Mouse (Mus musculus): ENCODE measurements around the gene Gpr156. TPM values are rescaled to one million over a fixed set of nuclear protein-coding genes. Genes with fewer than 3 reads are reported as not detected.

Gene Gpr156
- polyA plus RNA-seq, 1 experiment from 2014 or later = 0.18 TPM

DNA sequence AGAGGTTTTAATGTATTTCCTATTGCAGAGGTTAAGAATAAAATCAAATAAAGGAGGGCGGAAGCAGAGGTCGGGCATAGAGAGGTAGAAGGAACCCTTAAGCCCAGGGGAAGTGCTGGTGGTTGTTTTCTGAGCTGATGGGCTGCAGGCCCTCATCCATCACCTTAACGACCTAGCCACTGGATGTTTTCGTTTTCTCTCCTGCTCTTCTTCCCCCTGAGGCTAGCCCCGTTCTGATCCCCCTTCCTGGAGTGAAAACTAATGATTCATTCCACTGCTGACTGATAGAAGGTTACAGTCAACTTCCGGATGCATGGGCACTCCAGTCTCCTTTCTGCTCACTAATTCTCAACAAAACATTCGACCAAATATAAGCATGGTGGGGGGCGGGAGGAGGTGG lies 76.5 kb downstream of the Gpr156 start:
- no peaks in the 10 kb centered on the region for H3K4me1 ChIP-seq
- H3K36me3 ChIP-seq = no peaks in the 10 kb centered on the region
- ATAC-seq (ENCODE audit: insufficient read depth, low FRiP score, low read depth) = no peak
- H3K4me2 ChIP-seq = no peak overlapping the region
- no peaks in the 10 kb centered on the region for H3K9me3 ChIP-seq
- no peak overlapping the region for H3K9ac ChIP-seq
- no peaks in the 10 kb centered on the region for H3K27me3 ChIP-seq (replicated peaks)
- no peak overlapping the region for H3K27ac ChIP-seq
- no peak overlapping the region for H3K4me3 ChIP-seq (replicated peaks)
- WGBS = 24% methylated on average over 8 of the region's 8 CpGs

DNA sequence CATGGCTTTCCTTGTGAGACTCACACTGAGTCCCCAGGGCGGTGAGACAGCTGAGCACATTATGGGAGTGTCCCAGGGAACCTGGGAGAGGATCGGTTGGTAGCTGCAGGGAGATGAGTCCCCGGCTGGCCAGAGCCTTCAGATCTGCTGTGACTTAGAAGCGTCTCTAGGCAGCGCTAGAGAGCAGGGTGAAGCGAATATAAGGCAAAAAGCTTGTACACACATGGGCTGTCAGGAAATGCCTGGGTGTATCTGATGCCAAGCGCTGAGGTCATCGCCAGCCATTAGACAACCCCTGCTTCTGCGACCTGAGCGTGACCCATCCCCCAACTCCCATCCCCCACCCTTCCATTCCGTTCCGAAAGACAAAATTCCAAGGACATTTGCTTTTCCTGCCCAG lies 78.4 kb downstream of the Gpr156 start:
- Histone ChIP-seq H3K9ac (no peak overlapping the region), H3K9me3 (no peaks in the 10 kb centered on the region), H3K4me2 (peak overlapping the region; percentile 35), H3K27me3 (replicated peaks) (no peaks in the 10 kb centered on the region), H3K4me3 (replicated peaks) (no peak overlapping the region), H3K36me3 (no peaks in the 10 kb centered on the region), H3K27ac (no peak overlapping the region), H3K4me1 (no peaks in the 10 kb centered on the region)
- no peak for ATAC-seq (ENCODE audit: insufficient read depth, low FRiP score, low read depth)
- WGBS = 11% methylated on average over 12 of the region's 12 CpGs

DNA sequence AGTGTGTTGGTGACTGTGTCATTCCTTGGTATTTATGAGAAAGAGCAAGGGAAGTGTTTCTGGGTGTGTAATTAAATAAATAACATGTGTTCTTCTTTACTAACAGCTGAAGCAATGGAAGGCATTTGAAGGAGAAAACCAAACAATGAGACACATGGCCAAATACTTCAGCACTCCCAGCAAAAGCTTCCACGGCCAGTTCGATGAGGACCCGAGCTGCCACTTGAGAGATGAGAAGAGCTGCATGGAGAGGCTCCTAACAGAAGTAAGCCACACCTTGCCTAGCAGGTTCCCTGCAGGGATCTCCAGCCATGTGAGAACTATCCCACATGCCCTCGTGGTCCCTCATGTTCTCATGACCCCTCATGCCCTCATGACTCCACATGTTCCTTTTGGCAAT lies 81.5 kb downstream of the Gpr156 start:
- no peak overlapping the region for H3K4me3 ChIP-seq (replicated peaks)
- no peak for ATAC-seq (ENCODE audit: insufficient read depth, low FRiP score, low read depth)
- H3K27ac ChIP-seq = no peak overlapping the region
- no peak overlapping the region for H3K9ac ChIP-seq
- 46% methylated on average over 4 of the region's 4 CpGs for WGBS
- H3K4me1 ChIP-seq = no peaks in the 10 kb centered on the region
- no peaks in the 10 kb centered on the region for H3K27me3 ChIP-seq (replicated peaks)
- no peaks in the 10 kb centered on the region for H3K9me3 ChIP-seq
- no peak overlapping the region for H3K4me2 ChIP-seq
- no peaks in the 10 kb centered on the region for H3K36me3 ChIP-seq

DNA sequence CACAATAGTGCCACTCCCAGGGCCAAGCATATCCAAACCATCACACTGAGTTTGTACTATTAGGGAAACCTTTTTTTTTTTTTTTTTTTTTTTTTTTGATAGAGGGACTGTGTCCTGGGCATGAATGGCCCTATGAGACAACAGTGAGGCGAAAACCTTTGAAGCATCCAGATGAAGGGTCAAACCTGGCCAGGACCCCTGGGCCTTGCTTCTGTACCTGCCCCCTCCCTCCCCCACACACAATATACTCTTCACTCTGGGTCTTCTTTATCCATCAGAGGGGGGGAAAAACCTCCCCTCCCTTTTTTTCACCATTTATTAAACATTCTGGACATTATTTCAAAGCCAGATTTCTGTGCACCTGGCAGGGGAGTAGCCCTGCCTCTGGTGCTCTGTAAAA lies 83.5 kb downstream of the Gpr156 start:
- H3K9me3 ChIP-seq = no peaks in the 10 kb centered on the region
- no peak overlapping the region for H3K27ac ChIP-seq
- ATAC-seq (ENCODE audit: insufficient read depth, low FRiP score, low read depth) = no peak
- H3K27me3 ChIP-seq (replicated peaks) = no peaks in the 10 kb centered on the region
- no peaks in the 10 kb centered on the region for H3K4me1 ChIP-seq
- 90% methylated on average over 1 of the region's 1 CpGs for WGBS
- no peak overlapping the region for H3K9ac ChIP-seq
- H3K4me3 ChIP-seq (replicated peaks) = no peak overlapping the region
- no peaks in the 10 kb centered on the region for H3K36me3 ChIP-seq
- no peak overlapping the region for H3K4me2 ChIP-seq

DNA sequence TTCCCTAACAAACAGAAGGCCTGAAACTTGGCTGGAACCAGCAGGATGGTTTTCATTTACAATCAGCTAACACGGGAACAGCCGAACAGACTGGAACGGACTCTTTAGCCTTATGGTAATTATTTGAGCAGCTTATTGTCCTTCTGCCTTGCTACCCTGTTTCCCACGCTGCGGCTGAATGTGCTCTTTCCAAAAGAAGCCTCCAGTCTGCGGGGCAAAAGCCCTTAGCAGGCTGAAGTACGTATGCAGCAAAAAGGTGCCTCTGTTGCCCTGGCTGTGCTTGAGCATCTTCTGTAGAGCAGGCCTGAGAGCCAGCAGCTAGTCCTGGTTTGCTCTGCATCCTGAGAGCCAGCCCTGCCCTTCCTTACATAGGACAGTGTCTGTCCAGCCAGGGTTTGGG lies 83.9 kb downstream of the Gpr156 start:
- Histone ChIP-seq H3K27ac (no peak overlapping the region), H3K27me3 (replicated peaks) (no peaks in the 10 kb centered on the region), H3K36me3 (no peaks in the 10 kb centered on the region), H3K4me3 (replicated peaks) (no peak overlapping the region), H3K4me1 (no peaks in the 10 kb centered on the region), H3K9me3 (no peaks in the 10 kb centered on the region), H3K4me2 (no peak overlapping the region), H3K9ac (no peak overlapping the region)
- no peak for ATAC-seq (ENCODE audit: insufficient read depth, low FRiP score, low read depth)
- WGBS = 66% methylated on average over 7 of the region's 7 CpGs

DNA sequence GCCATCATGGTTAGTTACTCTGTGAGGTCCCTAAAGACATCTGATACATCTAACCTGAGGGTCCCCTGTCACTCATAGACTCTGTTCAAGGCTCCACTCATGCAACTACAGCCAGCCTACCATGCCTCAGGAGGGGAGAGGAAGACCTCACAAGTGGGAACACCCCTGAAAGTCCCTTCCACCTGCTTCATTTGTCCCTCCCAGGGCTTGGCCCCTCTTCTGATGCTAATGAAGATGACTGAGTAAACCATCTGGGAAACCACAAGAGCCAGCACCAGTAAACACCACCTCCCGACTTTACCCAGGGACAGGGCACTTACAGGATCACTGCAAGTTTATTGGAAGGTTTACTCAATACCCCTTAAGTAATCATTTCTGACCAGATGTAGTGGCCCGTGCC lies 85.5 kb downstream of the Gpr156 start:
- WGBS = 45% methylated on average over 2 of the region's 2 CpGs
- no peaks in the 10 kb centered on the region for H3K36me3 ChIP-seq
- H3K9me3 ChIP-seq = no peaks in the 10 kb centered on the region
- H3K4me1 ChIP-seq = no peaks in the 10 kb centered on the region
- no peak overlapping the region for H3K27ac ChIP-seq
- no peaks in the 10 kb centered on the region for H3K27me3 ChIP-seq (replicated peaks)
- no peak overlapping the region for H3K9ac ChIP-seq
- ATAC-seq (ENCODE audit: insufficient read depth, low FRiP score, low read depth) = no peak
- H3K4me3 ChIP-seq (replicated peaks) = no peak overlapping the region
- no peak overlapping the region for H3K4me2 ChIP-seq

DNA sequence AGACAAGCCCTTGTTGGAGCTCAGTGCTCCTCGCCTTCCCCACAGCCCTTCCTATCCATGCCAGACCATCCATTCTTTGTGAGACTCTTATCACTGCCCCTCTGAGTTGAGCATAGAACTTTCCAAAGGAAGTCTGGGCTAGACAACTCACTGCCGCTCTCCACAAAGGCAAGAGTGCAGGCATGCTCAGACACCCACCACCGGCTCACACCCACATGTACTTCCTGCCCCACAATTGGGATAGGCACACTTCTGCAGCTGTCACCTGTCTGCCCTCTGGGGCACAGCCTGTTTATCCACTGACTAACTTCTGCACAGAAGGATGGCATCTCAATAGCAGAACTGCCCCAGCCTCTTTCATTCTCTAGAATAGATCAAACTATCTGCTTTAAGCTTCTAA lies 86.2 kb downstream of the Gpr156 start:
- H3K4me1 ChIP-seq = no peaks in the 10 kb centered on the region
- H3K27ac ChIP-seq = no peak overlapping the region
- H3K4me2 ChIP-seq = no peak overlapping the region
- no peak overlapping the region for H3K4me3 ChIP-seq (replicated peaks)
- WGBS = 71% methylated on average over 3 of the region's 3 CpGs
- H3K27me3 ChIP-seq (replicated peaks) = no peaks in the 10 kb centered on the region
- H3K9me3 ChIP-seq = no peaks in the 10 kb centered on the region
- no peak overlapping the region for H3K9ac ChIP-seq
- no peak for ATAC-seq (ENCODE audit: insufficient read depth, low FRiP score, low read depth)
- H3K36me3 ChIP-seq = no peaks in the 10 kb centered on the region

DNA sequence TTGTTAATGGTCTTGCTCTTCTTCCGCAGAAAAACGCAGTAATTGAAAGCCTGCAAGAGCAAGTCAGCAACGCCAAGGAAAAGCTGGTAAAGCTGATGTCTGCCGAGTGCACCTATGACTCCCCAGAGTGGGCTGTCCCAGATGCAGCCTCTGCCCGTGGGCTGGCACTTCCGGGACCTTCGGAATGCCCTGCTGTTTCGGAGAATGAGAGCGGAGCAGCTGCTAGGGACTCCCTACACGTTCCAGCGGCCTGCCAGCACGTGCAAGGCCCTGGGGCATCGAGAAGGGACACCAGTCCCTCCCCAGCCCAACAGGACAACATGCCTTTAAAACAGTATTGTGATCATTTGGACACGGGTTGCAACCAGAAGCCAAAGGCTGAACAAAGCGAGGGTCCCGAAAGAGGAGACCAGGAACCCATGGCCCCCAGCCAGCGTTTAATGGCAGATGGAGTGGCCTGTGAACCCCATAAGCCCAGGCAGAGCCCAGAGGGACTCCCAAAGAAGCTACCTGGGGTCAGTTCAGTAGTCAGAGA lies 88.3 kb downstream of the Gpr156 start:
- H3K9ac ChIP-seq = no peak overlapping the region
- no peak overlapping the region for H3K27ac ChIP-seq
- H3K4me3 ChIP-seq (replicated peaks) = no peak overlapping the region
- 83% methylated on average over 17 of the region's 17 CpGs for WGBS
- ATAC-seq (ENCODE audit: insufficient read depth, low FRiP score, low read depth) = no peak
- H3K4me1 ChIP-seq = no peaks in the 10 kb centered on the region
- no peaks in the 10 kb centered on the region for H3K36me3 ChIP-seq
- no peaks in the 10 kb centered on the region for H3K27me3 ChIP-seq (replicated peaks)
- no peaks in the 10 kb centered on the region for H3K9me3 ChIP-seq
- H3K4me2 ChIP-seq = no peak overlapping the region

DNA sequence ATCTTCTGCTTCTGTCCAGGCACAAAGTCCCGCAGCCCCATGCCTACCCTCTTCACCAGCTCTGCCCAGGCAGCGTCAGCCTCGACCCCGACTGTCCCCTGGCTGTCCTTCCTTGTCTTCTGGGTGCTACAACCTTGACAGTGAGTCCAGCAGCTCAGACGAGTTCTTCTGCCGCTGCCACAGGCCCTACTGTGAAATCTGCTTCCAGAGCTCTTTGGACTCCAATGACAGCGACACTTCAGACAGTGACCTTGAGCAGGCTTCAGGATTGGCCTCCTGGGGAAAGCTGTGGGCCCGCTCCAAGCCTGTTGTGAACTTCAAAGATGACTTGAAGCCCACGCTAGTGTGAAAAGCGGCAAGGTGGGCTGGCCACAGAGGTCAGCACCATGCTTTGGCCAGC lies 89.2 kb downstream of the Gpr156 start:
- no peak overlapping the region for H3K4me2 ChIP-seq
- no peak for ATAC-seq (ENCODE audit: insufficient read depth, low FRiP score, low read depth)
- H3K4me3 ChIP-seq (replicated peaks) = no peak overlapping the region
- no peaks in the 10 kb centered on the region for H3K27me3 ChIP-seq (replicated peaks)
- no peak overlapping the region for H3K9ac ChIP-seq
- no peaks in the 10 kb centered on the region for H3K36me3 ChIP-seq
- WGBS = 82% methylated on average over 10 of the region's 10 CpGs
- no peaks in the 10 kb centered on the region for H3K4me1 ChIP-seq
- no peak overlapping the region for H3K27ac ChIP-seq
- no peaks in the 10 kb centered on the region for H3K9me3 ChIP-seq

DNA sequence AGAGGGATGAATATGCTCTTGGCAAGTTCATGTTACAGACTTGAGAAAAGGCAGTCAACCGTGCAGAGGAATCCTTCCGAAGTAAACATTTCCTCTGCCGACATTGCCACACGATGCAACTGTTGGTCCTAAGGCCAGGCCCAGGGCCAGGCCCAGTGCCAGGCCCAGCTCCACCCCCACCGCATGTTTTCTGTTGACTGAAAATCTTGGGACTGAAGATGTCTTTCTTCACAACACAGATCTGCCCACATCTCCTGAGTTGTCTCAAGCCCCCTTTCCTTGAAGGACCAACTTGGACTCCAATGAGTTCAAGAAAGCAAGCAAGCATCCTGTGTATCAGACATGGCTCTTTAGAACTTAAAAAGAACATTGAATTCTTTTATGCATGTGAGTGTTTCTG lies 92.1 kb downstream of the Gpr156 start:
- Histone ChIP-seq H3K36me3 (no peaks in the 10 kb centered on the region), H3K27ac (no peak overlapping the region), H3K4me2 (no peak overlapping the region), H3K9me3 (no peaks in the 10 kb centered on the region), H3K4me3 (replicated peaks) (no peak overlapping the region), H3K9ac (no peak overlapping the region), H3K27me3 (replicated peaks) (no peaks in the 10 kb centered on the region), H3K4me1 (no peaks in the 10 kb centered on the region)
- no peak for ATAC-seq (ENCODE audit: insufficient read depth, low FRiP score, low read depth)
- 78% methylated on average over 5 of the region's 5 CpGs for WGBS

DNA sequence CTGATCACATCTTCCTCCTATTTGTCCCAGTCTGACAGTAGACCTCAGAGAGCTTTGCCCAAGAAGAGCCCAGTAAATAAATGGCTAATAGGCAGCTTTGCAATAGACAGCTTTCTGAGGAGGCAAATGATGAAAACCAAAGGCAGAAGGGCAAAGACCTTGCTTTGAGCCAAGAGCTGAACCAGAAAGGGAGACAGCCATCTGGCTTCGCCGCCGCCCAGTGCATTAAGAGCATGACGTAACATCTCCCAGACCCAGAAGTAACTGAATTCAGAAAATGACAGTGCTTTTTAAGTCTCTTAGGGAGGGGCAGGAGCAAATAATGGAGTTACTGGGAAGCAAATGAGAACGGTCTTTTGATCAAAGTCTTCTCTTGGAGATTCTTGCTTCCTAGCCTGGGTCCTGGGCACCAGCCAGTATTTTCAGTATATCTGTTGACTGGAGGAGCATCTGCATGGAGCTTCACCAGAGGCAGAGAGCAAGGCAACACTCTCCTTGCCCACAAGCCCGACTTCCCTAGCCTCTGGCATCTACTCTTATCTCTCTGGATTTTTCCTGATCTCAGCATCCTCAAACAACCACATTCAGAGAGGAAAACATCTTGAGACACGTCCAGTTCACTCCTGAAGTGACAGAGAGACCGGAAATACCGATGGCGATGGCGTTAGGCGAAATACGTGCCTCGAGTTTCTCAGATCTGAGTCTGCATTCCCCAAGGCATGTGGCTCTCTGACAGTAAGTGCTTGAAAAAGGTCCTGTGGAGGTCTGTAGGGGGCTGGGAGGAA lies 92.9 kb downstream of the Gpr156 start:
- Histone ChIP-seq H3K36me3 (no peaks in the 10 kb centered on the region), H3K4me3 (replicated peaks) (no peak overlapping the region), H3K9ac (no peak overlapping the region), H3K9me3 (no peaks in the 10 kb centered on the region), H3K4me2 (no peak overlapping the region), H3K27me3 (replicated peaks) (no peaks in the 10 kb centered on the region), H3K27ac (no peak overlapping the region), H3K4me1 (no peaks in the 10 kb centered on the region)
- no peak for ATAC-seq (ENCODE audit: insufficient read depth, low FRiP score, low read depth)
- 76% methylated on average over 14 of the region's 14 CpGs for WGBS

DNA sequence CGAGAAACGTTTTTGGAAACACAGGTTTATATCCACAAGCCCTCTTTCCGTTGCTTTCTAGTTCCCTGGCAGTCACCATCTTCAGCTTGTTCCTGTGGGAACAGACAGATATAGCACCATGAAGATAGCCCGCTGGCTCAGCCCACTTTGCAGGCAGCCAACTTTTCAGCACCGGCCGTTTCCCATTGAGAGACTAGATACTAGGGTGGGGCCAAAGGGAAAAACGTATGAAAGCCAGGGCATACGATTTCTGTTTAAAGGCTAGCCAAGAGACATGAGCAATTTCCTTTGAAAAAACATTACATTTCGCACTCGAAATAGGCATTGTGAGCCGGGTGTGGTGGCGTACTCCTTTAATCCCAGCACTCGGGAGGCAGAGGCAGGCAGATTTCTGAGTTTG lies 95.2 kb downstream of the Gpr156 start:
- Histone ChIP-seq H3K4me3 (replicated peaks) (no peak overlapping the region), H3K27ac (no peak overlapping the region), H3K9ac (no peak overlapping the region), H3K4me2 (no peak overlapping the region), H3K9me3 (no peaks in the 10 kb centered on the region), H3K4me1 (no peaks in the 10 kb centered on the region), H3K36me3 (no peaks in the 10 kb centered on the region), H3K27me3 (replicated peaks) (no peaks in the 10 kb centered on the region)
- WGBS = 91% methylated on average over 13 of the region's 13 CpGs
- no peak for ATAC-seq (ENCODE audit: insufficient read depth, low FRiP score, low read depth)

DNA sequence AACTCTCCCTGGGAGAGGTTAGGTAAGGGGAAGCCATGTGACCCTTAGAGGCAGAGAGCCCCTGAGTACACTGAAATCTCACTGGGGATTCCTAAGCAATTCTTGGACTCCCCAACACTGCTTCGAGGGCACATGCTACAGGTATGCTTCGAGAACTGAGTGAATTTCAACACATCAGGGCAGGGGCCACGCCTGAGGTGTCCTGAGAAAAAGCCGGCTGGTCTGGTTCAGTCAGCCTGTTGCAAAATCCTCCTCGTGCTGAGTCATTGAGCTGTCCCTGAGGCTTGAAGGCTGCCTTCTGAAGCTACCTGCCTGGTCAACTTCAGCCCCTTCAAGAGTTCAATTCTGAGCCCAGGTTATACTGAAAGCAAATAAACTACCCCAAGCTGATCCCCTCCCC lies 96.1 kb downstream of the Gpr156 start:
- Histone ChIP-seq H3K36me3 (no peaks in the 10 kb centered on the region), H3K4me1 (no peaks in the 10 kb centered on the region), H3K4me3 (replicated peaks) (no peak overlapping the region), H3K27me3 (replicated peaks) (no peaks in the 10 kb centered on the region), H3K9me3 (no peaks in the 10 kb centered on the region), H3K4me2 (no peak overlapping the region), H3K27ac (peak overlapping the region; percentile 61; the same call in 1 of the 2 replicates), H3K9ac (no peak overlapping the region)
- 53% methylated on average over 5 of the region's 5 CpGs for WGBS
- peak; percentile 78 for ATAC-seq (ENCODE audit: insufficient read depth, low FRiP score, low read depth)
